In the genomic region with DNA sequence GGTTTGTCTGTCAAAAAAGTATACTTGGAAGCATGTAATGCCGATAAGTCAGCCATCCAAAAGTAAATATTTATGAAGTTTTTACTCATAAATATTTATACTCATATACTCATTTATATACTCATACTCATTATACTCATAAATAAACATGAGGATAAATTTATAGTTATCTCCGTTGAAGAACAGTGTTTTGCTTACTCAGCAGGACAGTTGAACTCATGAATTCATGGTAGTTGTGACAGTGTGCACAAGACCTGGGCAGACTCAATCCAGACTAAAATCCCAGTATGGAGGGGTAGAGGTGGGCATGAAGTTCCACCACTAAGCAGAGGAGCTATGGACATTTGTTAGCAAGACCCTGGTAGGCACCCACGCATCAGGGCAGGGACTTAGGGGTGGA, we compare ENCODE assay signal across 9 mouse cellular contexts. TPM values are rescaled to one million over a fixed set of nuclear protein-coding genes. Genes with fewer than 3 reads are reported as not detected.
A peak's percentile ranks its signal among the peaks of the same experiment; 100 is the strongest.
DNase-seq lines count a peak whose midpoint lies in the region; ATAC-seq and TF ChIP-seq lines count a peak whose summit lies in the region.
"Had no signal": no experiment of that assay in that cellular context is flagged by ENCODE, and none has a peak within 500 bp of the region (broad histone marks: within the 10 kb centered on the region; RNA-seq: fewer than 3 reads in every experiment).

No protein-coding gene starts in this region.

- H3K27ac ChIP-seq in neural tube, embryonic 11.5 days (ENCODE audit: low read depth, low read length): no peak overlapping the region
- no peak overlapping the region for H3K27ac ChIP-seq in limb, embryonic 14.5 days (replicated peaks; ENCODE audit: low read depth, low read length)
- H3K27ac ChIP-seq in neural tube, embryonic 15.5 days (replicated peaks): no peak overlapping the region

- ATAC-seq in neural tube, embryonic 11.5 days (ENCODE audit: insufficient read depth, low FRiP score, low TSS enrichment): no peak
- no peak for ATAC-seq in limb, embryonic 14.5 days (ENCODE audit: low FRiP score, low read depth)
- ATAC-seq in neural tube, embryonic 15.5 days (ENCODE audit: low FRiP score): no peak

- no peak overlapping the region for H3K4me3 ChIP-seq in neural tube, embryonic 11.5 days (ENCODE audit: low read depth, low read length)
- H3K4me3 ChIP-seq in limb, embryonic 14.5 days (replicated peaks; ENCODE audit: low read length): peak overlapping the region; percentile 85; the same call in 1 of the 2 replicates
- peak overlapping the region; percentile 83 for H3K4me3 ChIP-seq in neural tube, embryonic 15.5 days (replicated peaks)

- no peaks in the 10 kb centered on the region; the same call in 1 of the 2 replicates for H3K36me3 ChIP-seq in neural tube, embryonic 11.5 days (ENCODE audit: control insufficient read depth, insufficient read depth, low read length)
- peaks cover 19% of the 10 kb centered on the region for H3K36me3 ChIP-seq in limb, embryonic 14.5 days (ENCODE audit: control insufficient read depth, insufficient read depth, low read length)
- peaks cover 8% of the 10 kb centered on the region for H3K36me3 ChIP-seq in neural tube, embryonic 15.5 days

- peak; percentile 64 for DNase-seq in heart, adult 11 months
- no peak for DNase-seq in heart, postnatal 25 days (ENCODE audit: low spot score)
- DNase-seq in neural tube, embryonic 11.5 days (ENCODE audit: low spot score): no peak
- no peak for DNase-seq in neural tube, embryonic 10.5 days (ENCODE audit: extremely low spot score, low spot score)
- DNase-seq in limb, embryonic 14.5 days (ENCODE audit: low spot score): no peak
- no peak for DNase-seq in cerebellum, postnatal 10 days
- DNase-seq in gastrocnemius, adult 18-20 months (ENCODE audit: low spot score): no peak
- DNase-seq: cerebellum, adult 8-10 months had no signal

- peaks cover 3% of the 10 kb centered on the region; the same call in 1 of the 2 replicates for H3K4me1 ChIP-seq in neural tube, embryonic 11.5 days (ENCODE audit: control insufficient read depth, insufficient read depth, low read length)
- H3K4me1 ChIP-seq in limb, embryonic 14.5 days (ENCODE audit: control insufficient read depth, insufficient read depth, low read length): peaks cover 8% of the 10 kb centered on the region
- H3K4me1 ChIP-seq in neural tube, embryonic 15.5 days: peaks cover 17% of the 10 kb centered on the region

- H3K27me3 ChIP-seq in neural tube, embryonic 11.5 days (ENCODE audit: control insufficient read depth, insufficient read depth, low read length): no peaks in the 10 kb centered on the region
- no peaks in the 10 kb centered on the region for H3K27me3 ChIP-seq in limb, embryonic 14.5 days (ENCODE audit: control insufficient read depth, insufficient read depth, low read length)
- H3K27me3 ChIP-seq in neural tube, embryonic 15.5 days (replicated peaks): no peaks in the 10 kb centered on the region

- no peak for TF ChIP-seq POLR2A in limb, embryonic 14.5 days (IDR thresholded peaks at IDR 0.05; ENCODE audit: borderline replicate concordance, extremely low read depth, insufficient read depth, insufficient read length)

- H3K9ac ChIP-seq in neural tube, embryonic 11.5 days (ENCODE audit: low read length): no peak overlapping the region
- H3K9ac ChIP-seq in limb, embryonic 14.5 days (ENCODE audit: low read depth, low read length, severe bottlenecking): peak overlapping the region; percentile 80; the same call in 1 of the 2 replicates
- H3K9ac ChIP-seq in neural tube, embryonic 15.5 days (replicated peaks): no peak overlapping the region

- 80% methylated on average over 3 of the region's 3 CpGs for WGBS in neural tube, embryonic 11.5 days
- 86% methylated on average over 3 of the region's 3 CpGs for WGBS in limb, embryonic 14.5 days
- whole genome bisulfite sequencing in neural tube, embryonic 15.5 days: 64% methylated on average over 3 of the region's 3 CpGs

- intact Hi-C loops in heart, postnatal 25 days (cut with DNase I): no loop called here

- H3K4me2 ChIP-seq in neural tube, embryonic 11.5 days (ENCODE audit: low read depth): peak overlapping the region; percentile 66
- peak overlapping the region; percentile 77 for H3K4me2 ChIP-seq in limb, embryonic 14.5 days (replicated peaks; ENCODE audit: low read depth, low read length, severe bottlenecking)
- H3K4me2 ChIP-seq in neural tube, embryonic 15.5 days: peak overlapping the region; percentile 73

- H3K9me3 ChIP-seq in neural tube, embryonic 11.5 days (ENCODE audit: control insufficient read depth, low read length): no peaks in the 10 kb centered on the region
- H3K9me3 ChIP-seq in limb, embryonic 14.5 days (ENCODE audit: control insufficient read depth, low read length): no peaks in the 10 kb centered on the region
- H3K9me3 ChIP-seq in neural tube, embryonic 15.5 days (replicated peaks): no peaks in the 10 kb centered on the region

RNA-seq across cellular contexts. Expression of a gene that starts 1.4 kb away (rescaled TPM):
- total RNA-seq in heart, postnatal 25 days (2021): 10 to 100 TPM; 22.3 to 22.9 TPM
- polyA plus RNA-seq in neural tube, embryonic 11.5 days (2014; fragmentation: Nextera tagmentation; extraction: Ambion mirVana): 36.1 and 40.9 TPM in 2 replicates
- 49.6 and 81.1 TPM in 2 replicates for polyA plus RNA-seq in limb, embryonic 14.5 days (2012; rRNA removed)
- 33.9 and 35.9 TPM in 2 replicates for polyA plus RNA-seq in limb, embryonic 14.5 days (2014; fragmentation: Nextera tagmentation; extraction: Ambion mirVana)
- polyA plus RNA-seq in neural tube, embryonic 15.5 days (2015; fragmentation: Nextera tagmentation; extraction: Ambion mirVana): 52.3 and 53.9 TPM in 2 replicates
- 10 to 100 TPM; 20.3 to 20.5 TPM for total RNA-seq in gastrocnemius, adult 18-20 months (2021)

RNA-seq across cellular contexts. Expression of a gene that starts 16.5 kb away (rescaled TPM):
- total RNA-seq in heart, postnatal 25 days (2021): 10 to 100 TPM; 56.1 to 64.5 TPM
- polyA plus RNA-seq in neural tube, embryonic 11.5 days (2014; fragmentation: Nextera tagmentation; extraction: Ambion mirVana): 19.2 and 22.1 TPM in 2 replicates
- 58.3 and 75.8 TPM in 2 replicates for polyA plus RNA-seq in limb, embryonic 14.5 days (2012; rRNA removed)
- polyA plus RNA-seq in limb, embryonic 14.5 days (2014; fragmentation: Nextera tagmentation; extraction: Ambion mirVana): 23.7 and 26.4 TPM in 2 replicates
- polyA plus RNA-seq in neural tube, embryonic 15.5 days (2015; fragmentation: Nextera tagmentation; extraction: Ambion mirVana): 23.5 and 25.4 TPM in 2 replicates
- total RNA-seq in gastrocnemius, adult 18-20 months (2021): 10 to 100 TPM; 41.5 to 41.9 TPM
